Mouse (Mus musculus) G1E (cell line): ENCODE measurements at regions not wholly inside any gene's neighbourhood (a gene's known extent, or its start where the extent isn't known, plus 50 kb on each side); places are given as distances from the start of the nearest gene placed in this dataset.

Experiments used
- CTCF ChIP-seq: IDR thresholded peaks from 2 replicates; pipeline ENCODE4 v1.5.1; 2012; ENCODE audit warnings: low read depth, low read length, inconsistent platforms, mixed read lengths
- POLR2AphosphoS5 ChIP-seq: IDR thresholded peaks from 2 replicates; pipeline ENCODE4 v1.6.1; 2012; ENCODE audit warnings: low read depth, low read length, inconsistent platforms; ENCODE audit not compliant: insufficient replicate concordance

- TF ChIP-seq CTCF (no peak), POLR2AphosphoS5 (no peak)
Measured at GRCm38 (mm10) chr13:5435131-5435530, 426.2 kb upstream of the Klf6 start.
